Mouse (Mus musculus) embryonic facial prominence, embryonic 14.5 days (tissue): ENCODE data around the gene Gm4302. TPM values are rescaled to one million over a fixed set of nuclear protein-coding genes. Genes with fewer than 3 reads are reported as not detected.
"Not testable (repeated sequence)": the region's sequence is repeated elsewhere in the genome, so short reads cannot be mapped to it uniquely, and the experiment has no call there.

Experiments used
- ATAC-seq: fragments of 200-750 bp; cut with Nextera tagmentation; 2 replicates; pipeline ENCODE4 v1.8.0; 2017; ENCODE audit warnings: low read depth, moderate number of reproducible peaks, moderate TSS enrichment
- DNase-seq: peaks from one replicate; pipeline ENCODE4 v3.0.0-alpha.2; 2015; ENCODE audit warnings: low spot score
- H3K27ac ChIP-seq: fragments of 300-500 bp; sonication (generic); replicated peaks from 2 replicates; pipeline ENCODE4 v1.5.1; 2014; ENCODE audit warnings: low read depth, mild to moderate bottlenecking, low read length, moderate library complexity
- H3K27me3 ChIP-seq: fragments of 300-500 bp; sonication (generic); replicated peaks from 2 replicates; pipeline ENCODE4 v1.6.1; 2014; ENCODE audit warnings: low read length; ENCODE audit not compliant: control insufficient read depth, insufficient read depth
- H3K36me3 ChIP-seq: fragments of 300-500 bp; sonication (generic); 2 replicates; pipeline ENCODE4 v1.6.1; 2014; ENCODE audit warnings: low read length, mixed read lengths; ENCODE audit not compliant: control insufficient read depth, insufficient read depth
- H3K4me1 ChIP-seq: fragments of 300-500 bp; sonication (generic); 2 replicates; pipeline ENCODE4 v1.6.1; 2014; ENCODE audit warnings: antibody characterized with exemption, low read length; ENCODE audit not compliant: control insufficient read depth, insufficient read depth
- H3K4me2 ChIP-seq: fragments of 300-500 bp; sonication (generic); 2 replicates; pipeline ENCODE4 v1.6.1; 2014; ENCODE audit warnings: low read depth, mild to moderate bottlenecking, low read length, moderate library complexity, mixed read lengths
- H3K4me3 ChIP-seq: fragments of 300-500 bp; sonication (generic); 2 replicates; pipeline ENCODE4 v1.5.1; 2014; ENCODE audit warnings: low read depth, mild to moderate bottlenecking, low read length
- H3K9ac ChIP-seq: fragments of 300-500 bp; sonication (generic); 2 replicates; pipeline ENCODE4 v1.6.1; 2014; ENCODE audit warnings: low read depth, mild to moderate bottlenecking, low read length, moderate library complexity, mixed read lengths
- H3K9me3 ChIP-seq: fragments of 300-500 bp; sonication (generic); 2 replicates; pipeline ENCODE4 v1.6.1; 2016; ENCODE audit warnings: low read length; ENCODE audit not compliant: control insufficient read depth
- WGBS: fragments of 180-500 bp; shearing (Covaris S2); extraction: QIAGEN DNeasy Blood & Tissue Kit; methylation state at CpG from one replicate; pipeline ENCODE4 v1.1.7; 2014; 5-methylcytosine and 5-hydroxymethylcytosine counted together
- polyA plus RNA-seq: library from polyadenylated mRNA; unstranded; fragments of >200 nt; fragmentation: Nextera tagmentation; extraction: Ambion mirVana; gene quantifications from 2 replicates; pipeline ENCODE4 v1.2.1, GENCODE M21; 2014

The Gm4302 gene
- polyA plus RNA-seq: not detected in 2 replicates

- no CpG with 5 or more reads among the region's 3 CpGs for WGBS
- H3K27ac ChIP-seq, H3K4me3 ChIP-seq, H3K4me2 ChIP-seq, ATAC-seq, H3K4me1 ChIP-seq, H3K9ac ChIP-seq, H3K36me3 ChIP-seq, H3K9me3 ChIP-seq, H3K27me3 ChIP-seq, DNase-seq: not testable (repeated sequence)
Measured at GRCm38 (mm10) chr10:100340536-100340935, at the start of gene Gm4302. Gm4302 (plus strand) TSS chr10:100340836.

GRCm38 (mm10) chr10:100296105-100296504 lies 44.5 kb upstream of the Gm4302 start:
- no peak overlapping the region for H3K4me2 ChIP-seq
- ATAC-seq (no peak), DNase-seq (no peak)
- no peaks in the 10 kb centered on the region for H3K4me1 ChIP-seq
- no peak overlapping the region for H3K9ac ChIP-seq
- H3K36me3 ChIP-seq: no peaks in the 10 kb centered on the region
- no peaks in the 10 kb centered on the region for H3K9me3 ChIP-seq
- 77% methylated on average over 2 of the region's 2 CpGs for WGBS
- no peak overlapping the region for H3K27ac ChIP-seq
- H3K27me3 ChIP-seq: no peaks in the 10 kb centered on the region
- no peak overlapping the region for H3K4me3 ChIP-seq

GRCm38 (mm10) chr10:100300106-100300505 lies 40.5 kb upstream of the Gm4302 start:
- not testable (repeated sequence) for H3K27ac ChIP-seq, H3K9me3 ChIP-seq, ATAC-seq, H3K9ac ChIP-seq, H3K4me2 ChIP-seq, H3K4me1 ChIP-seq, DNase-seq, H3K36me3 ChIP-seq, H3K27me3 ChIP-seq, H3K4me3 ChIP-seq

GRCm38 (mm10) chr10:100335376-100335775 lies 5.3 kb upstream of the Gm4302 start, which contains the start of gene Gm4301:
Gm4301 (plus strand) TSS chr10:100335676.
- H3K36me3 ChIP-seq, DNase-seq, H3K4me3 ChIP-seq, H3K27me3 ChIP-seq, H3K4me1 ChIP-seq, ATAC-seq, H3K9me3 ChIP-seq, H3K9ac ChIP-seq, H3K4me2 ChIP-seq, H3K27ac ChIP-seq: not testable (repeated sequence)
- no CpG with 5 or more reads among the region's 2 CpGs for WGBS

GRCm38 (mm10) chr10:100345672-100346071 lies 5.0 kb downstream of the Gm4302 start, which contains the start of gene Gm4303:
Gm4303 (plus strand) TSS chr10:100345972.
- no CpG with 5 or more reads among the region's 3 CpGs for WGBS
- H3K4me3 ChIP-seq, H3K36me3 ChIP-seq: not testable (repeated sequence)

GRCm38 (mm10) chr10:100350793-100351192 lies 10.2 kb downstream of the Gm4302 start, which contains the start of gene Gm4305:
Gm4305 (plus strand) TSS chr10:100351093.
- H3K9ac ChIP-seq, H3K4me2 ChIP-seq, H3K27me3 ChIP-seq, H3K27ac ChIP-seq, H3K4me3 ChIP-seq, H3K4me1 ChIP-seq, H3K36me3 ChIP-seq, H3K9me3 ChIP-seq, ATAC-seq, DNase-seq: not testable (repeated sequence)
- no CpG with 5 or more reads among the region's 3 CpGs for WGBS

More at GRCm38 (mm10) chr10:100345672-100346071, 5.0 kb downstream of the Gm4302 start, which contains the start of gene Gm4303:
- H3K27ac ChIP-seq, H3K4me1 ChIP-seq, H3K4me2 ChIP-seq, ATAC-seq, H3K9me3 ChIP-seq, H3K27me3 ChIP-seq, H3K9ac ChIP-seq, DNase-seq: not testable (repeated sequence)

- not testable (repeated sequence) for H3K9ac ChIP-seq, ATAC-seq, H3K36me3 ChIP-seq, H3K9me3 ChIP-seq, H3K27me3 ChIP-seq, H3K4me1 ChIP-seq, H3K4me3 ChIP-seq, H3K4me2 ChIP-seq, H3K27ac ChIP-seq, DNase-seq
- 50% methylated on average over 1 of the region's 2 CpGs for WGBS
Measured at GRCm38 (mm10) chr10:100356841-100357240, 16.2 kb downstream of the Gm4302 start.

GRCm38 (mm10) chr10:100361038-100361437 lies 20.4 kb downstream of the Gm4302 start, which contains the start of gene Gm4307:
Gm4307 (plus strand) TSS chr10:100361338.
- H3K27me3 ChIP-seq, H3K4me1 ChIP-seq, DNase-seq, H3K9me3 ChIP-seq, H3K4me2 ChIP-seq, H3K27ac ChIP-seq, H3K9ac ChIP-seq, H3K4me3 ChIP-seq, ATAC-seq, H3K36me3 ChIP-seq: not testable (repeated sequence)
- WGBS: no CpG with 5 or more reads among the region's 3 CpGs

- not testable (repeated sequence) for H3K36me3 ChIP-seq, H3K27me3 ChIP-seq, H3K4me3 ChIP-seq, H3K4me2 ChIP-seq, H3K27ac ChIP-seq, DNase-seq, H3K9me3 ChIP-seq, H3K4me1 ChIP-seq, ATAC-seq, H3K9ac ChIP-seq
- no CpG with 5 or more reads among the region's 2 CpGs for WGBS
Measured at GRCm38 (mm10) chr10:100382460-100382859, 41.8 kb downstream of the Gm4302 start, which contains the start of gene Gm4312. Gm4312 (minus strand) TSS chr10:100382560.
